Mouse (Mus musculus) thymus, adult 18-20 months (tissue): Measurements from ENCODE around the gene Gtsf1.

ENCODE experiments used
- DNase-seq, 2 experiments: peaks; one replicate each; pipeline ENCODE4 v3.0.0; 2022; ENCODE audit warnings: mixed read lengths in 2 of 2

Gene Gtsf1

GRCm38 (mm10) chr15:103377752-103378664, 52.3 kb downstream of the Gtsf1 start:
- DNase-seq: no peak

DNA sequence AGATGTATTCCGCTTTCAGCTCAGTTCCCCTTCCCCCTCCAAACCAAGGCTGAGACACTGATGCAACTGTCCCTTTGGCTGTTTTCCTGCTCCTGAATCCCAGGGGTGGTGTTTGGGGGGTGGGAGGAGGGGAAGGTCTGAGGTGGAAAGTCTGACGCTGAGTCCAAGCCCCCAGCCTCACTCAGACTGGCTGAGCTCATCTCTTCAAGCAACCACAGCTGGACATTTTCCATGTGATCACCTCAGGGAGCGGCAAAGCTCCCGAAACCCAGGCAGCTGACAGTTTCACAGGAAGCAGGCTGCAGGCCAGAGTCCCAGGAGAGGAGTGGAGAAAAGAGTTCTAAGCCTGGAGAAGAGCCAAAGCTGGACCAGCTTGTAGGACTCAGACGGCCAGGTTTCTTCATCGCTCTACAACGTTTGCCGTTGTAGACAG, 53.4 kb downstream of the Gtsf1 start:
- no peak for DNase-seq

DNA sequence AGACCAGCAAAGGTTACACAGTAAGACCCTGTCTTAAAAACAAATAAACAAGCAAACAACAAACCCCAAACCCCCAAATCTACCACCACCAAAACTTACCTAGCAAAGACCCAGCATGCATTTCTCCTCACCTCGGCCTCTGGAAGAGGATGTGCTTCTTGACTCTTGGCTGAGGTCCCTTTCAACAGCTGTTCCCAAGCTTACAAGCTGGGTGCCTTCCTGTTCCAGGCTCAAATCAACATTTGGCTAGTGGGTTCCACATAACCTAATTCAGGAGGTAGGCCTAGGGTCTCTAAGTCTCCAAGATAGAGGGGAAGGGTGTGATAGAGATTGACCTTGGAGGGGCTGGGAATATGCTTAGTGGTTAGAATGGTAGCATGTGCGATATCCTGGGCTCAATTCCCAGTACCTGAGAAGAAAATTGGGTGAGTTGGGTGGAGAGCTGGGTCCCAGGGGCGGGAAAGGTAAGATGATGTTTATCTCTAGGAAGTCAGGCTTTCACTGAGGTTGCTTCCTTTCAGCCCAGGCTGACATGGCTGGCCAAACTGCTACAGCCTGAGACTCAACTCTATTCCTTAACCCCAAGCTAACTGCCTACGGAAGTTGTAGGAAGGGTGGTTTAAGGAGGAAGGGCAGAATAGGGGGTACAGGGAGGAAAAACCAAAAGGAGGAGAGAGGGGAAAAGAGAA, 55.0 kb downstream of the Gtsf1 start:
- no peak for DNase-seq

GRCm38 (mm10) chr15:103372461-103372860, 57.8 kb downstream of the Gtsf1 start:
- DNase-seq: no peak

GRCm38 (mm10) chr15:103371741-103372140, 58.5 kb downstream of the Gtsf1 start:
- DNase-seq: no peak

- no peak for DNase-seq
These were observed 59.1 kb downstream of the Gtsf1 start for GRCm38 (mm10) chr15:103371208-103371607.

GRCm38 (mm10) chr15:103370462-103370861, 59.8 kb downstream of the Gtsf1 start:
- no peak for DNase-seq

DNA sequence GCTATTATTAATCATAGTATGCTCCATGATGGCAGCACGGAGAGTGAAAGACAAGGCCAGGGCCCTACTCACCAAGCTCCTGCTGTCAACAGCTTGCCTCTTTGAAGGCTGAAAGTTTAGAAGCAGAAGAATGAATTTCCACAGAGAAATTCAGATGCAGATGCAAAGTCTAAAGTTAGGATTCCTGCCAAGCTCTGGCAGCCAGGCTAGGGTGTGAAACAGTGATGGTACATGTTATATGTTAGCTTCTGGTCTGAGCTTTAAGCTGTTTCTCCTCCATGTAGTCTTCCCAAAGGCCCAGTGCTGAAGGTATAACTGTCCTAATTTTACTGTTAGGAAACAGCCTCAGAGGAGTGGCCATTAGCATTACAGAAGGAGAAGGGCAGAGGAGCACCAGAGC, 61.1 kb downstream of the Gtsf1 start:
- DNase-seq: no peak

- no peak for DNase-seq
These were observed 61.9 kb downstream of the Gtsf1 start for GRCm38 (mm10) chr15:103368179-103368940.

DNA sequence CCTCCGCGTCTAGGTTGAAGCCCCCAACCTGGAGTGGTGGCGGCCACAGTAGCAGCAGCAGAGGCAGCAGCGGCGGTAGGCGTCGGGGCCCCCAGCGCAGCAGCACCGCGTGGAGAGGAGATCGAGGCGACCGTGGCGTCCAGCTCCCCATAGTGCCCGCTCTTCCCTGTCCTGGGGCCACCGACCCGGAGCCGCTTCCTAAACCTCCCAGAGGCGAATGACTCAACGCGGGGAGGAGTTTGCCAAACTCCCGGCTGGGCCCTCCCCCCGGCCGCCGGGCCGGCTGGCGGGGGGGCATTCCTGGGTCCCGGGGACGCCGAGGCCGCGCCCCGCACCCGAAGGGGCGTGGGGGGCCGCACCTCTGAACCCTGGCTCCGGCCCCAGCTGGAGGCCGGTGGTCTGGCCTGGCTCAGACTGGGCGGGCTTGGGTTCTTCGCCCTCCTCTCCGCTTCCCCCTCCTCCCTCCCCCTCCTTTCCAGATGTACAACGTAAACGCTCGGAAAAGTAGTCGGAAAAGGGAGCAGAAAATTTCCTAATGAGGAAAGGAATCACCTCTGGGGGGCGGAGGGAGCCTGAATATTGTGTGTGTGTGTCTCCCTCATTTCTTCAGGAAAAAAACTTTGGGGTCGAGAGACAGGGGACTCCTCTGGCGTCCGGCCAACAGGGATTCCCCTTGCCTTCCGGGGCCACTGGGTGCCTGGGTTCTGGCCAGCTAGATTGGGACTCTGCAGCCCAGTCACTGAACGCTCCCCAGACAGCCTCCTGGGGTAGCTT, 63.7 kb downstream of the Gtsf1 start, which contains the start of gene Itga5:
Itga5 (minus strand) TSS at position 388 of the 774 bp plus-strand sequence.
- DNase-seq: peak; percentile 24 to 27

DNA sequence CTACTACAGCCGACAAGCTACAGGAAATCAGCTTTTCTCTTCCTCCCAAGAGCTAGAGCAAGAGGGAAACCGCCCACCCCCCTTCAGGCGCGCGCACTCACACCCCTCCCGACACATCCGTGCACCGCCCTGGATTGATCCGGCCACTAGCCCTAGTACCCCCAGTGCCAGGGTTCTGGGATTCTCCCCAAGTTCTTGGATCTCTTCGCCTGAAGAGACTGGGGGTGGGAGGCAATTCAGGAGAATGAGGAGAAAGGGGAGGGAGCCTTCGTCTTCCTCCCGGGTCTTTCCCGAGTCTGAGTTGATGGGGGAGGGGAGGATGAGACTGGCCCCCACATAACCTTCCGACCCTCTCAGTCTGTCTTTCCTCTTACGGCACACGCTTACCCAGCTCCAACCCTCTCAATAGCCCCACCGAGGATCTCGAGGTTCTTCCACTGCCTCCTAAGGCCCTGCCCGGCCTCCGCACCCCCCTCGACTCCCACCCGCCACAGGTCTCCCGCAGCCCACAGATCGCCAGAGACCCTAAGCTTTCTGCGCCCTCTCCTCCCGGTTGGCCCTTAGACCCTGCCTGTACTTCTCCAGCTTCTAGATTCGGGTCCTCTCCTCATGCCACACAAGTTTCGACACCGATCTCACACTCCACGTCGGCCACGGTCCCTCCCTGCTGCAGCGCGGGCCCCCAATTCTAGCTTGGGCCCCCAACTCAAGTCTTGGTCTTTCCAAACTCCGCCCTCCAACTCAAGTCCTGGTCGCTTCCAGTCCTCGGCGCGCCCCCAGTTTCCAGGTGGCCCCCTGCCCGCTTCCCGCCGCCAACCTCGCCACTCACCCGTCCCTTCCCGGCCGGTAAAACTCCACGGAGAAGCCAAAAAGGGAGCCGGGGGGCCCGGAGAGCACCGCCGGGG, 64.5 kb downstream of the Gtsf1 start:
- DNase-seq: peak; percentile 44 to 60

DNA sequence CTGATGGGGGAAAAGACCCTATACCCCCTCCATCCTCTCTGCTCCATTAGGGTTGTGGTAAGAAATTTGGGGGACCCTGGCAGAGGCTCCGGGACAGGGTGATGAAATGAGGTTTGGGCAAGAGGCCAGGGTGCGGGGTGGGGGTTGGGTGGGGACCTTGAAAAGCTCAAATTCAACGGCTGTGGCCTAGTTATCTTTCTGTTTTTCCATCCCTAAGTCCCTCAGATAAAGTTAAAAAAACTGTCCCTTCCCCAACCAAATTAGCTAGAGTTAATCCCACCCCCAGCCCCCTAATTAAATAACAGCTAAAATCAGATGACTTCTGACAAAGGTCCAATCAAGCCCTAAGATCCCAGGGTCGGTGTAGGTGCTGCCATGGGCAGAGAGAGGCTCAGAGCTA, 65.5 kb downstream of the Gtsf1 start:
- no peak for DNase-seq

GRCm38 (mm10) chr15:103363809-103364208, 66.5 kb downstream of the Gtsf1 start:
- no peak for DNase-seq

GRCm38 (mm10) chr15:103362950-103363349, 67.3 kb downstream of the Gtsf1 start:
- DNase-seq: no peak

DNA sequence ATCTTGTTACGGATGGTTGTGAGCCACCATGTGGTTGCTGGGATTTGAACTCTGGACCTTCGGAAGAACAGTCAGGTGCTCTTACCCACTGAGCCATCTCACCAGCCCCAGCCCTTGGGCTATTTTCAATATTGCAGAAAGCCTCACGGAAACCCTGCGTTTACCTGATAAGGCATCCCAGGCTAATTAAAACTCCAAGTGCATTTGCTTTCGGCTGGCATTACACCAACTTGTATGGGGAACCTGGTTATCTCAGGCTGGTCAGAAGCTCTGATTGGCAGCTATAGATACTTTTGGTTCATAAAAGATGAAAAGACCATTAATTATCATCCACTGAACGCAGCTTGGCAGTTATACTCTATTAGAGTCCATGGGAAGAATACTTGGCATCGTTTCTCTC, 67.9 kb downstream of the Gtsf1 start:
- no peak for DNase-seq

- DNase-seq: no peak
These were observed 69.0 kb downstream of the Gtsf1 start for GRCm38 (mm10) chr15:103361269-103361668.

- DNase-seq: no peak
These were observed 70.2 kb downstream of the Gtsf1 start for GRCm38 (mm10) chr15:103359869-103360602.

DNA sequence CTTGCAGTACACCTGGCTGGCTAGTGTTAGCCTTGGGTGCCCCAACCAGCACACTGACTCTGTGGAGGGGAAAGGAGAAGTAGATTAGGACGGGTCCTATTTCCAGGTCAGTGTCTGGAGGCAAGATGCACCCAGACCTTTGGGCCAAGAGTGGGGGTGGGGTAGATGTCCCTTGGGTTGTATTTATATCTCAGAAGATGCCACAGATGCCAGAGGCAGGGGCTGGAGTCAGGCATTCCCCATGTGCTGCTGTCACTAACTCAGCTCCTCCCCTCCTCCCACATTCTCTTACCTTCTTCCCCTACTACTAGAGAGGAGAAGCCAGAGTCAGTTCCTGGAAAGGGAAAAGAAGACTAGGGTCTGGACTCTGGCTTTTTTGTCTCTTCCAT, 71.2 kb downstream of the Gtsf1 start:
- DNase-seq: no peak

GRCm38 (mm10) chr15:103358278-103359121, 71.8 kb downstream of the Gtsf1 start:
- no peak for DNase-seq

DNA sequence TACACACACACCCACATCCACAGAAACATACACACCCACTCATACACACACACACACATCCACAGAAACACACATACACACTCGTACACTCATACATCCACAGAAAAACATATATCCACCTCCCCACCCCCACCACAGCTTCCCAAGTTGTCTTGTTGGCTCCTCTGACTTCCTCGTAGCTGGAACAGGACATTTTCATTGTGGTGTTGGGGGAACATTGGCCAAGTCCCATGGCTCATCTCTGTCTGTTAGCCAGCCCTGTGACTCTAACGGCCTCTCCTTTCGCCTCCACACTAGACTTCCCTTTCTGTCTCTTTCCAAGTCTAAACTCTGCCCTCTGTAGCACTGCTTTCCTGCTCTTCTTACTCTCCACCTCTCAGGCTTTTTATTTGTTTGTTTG, 72.5 kb downstream of the Gtsf1 start:
- no peak for DNase-seq
